Mouse (Mus musculus): ENCODE data around the gene Azin2. TPM values are rescaled to one million over a fixed set of nuclear protein-coding genes. Genes with fewer than 3 reads are reported as not detected.

The Azin2 gene
- polyA plus RNA-seq, 1 experiment from 2014 or later, result 10.8 TPM

GRCm38 (mm10) chr4:128904035-128904800, 58.0 kb downstream of the Azin2 start:
- ATAC-seq (ENCODE audit: low FRiP score) (no peak), DNase-seq (ENCODE audit: low spot score) (no peak)
- Histone ChIP-seq H3K27ac (ENCODE audit: low read depth, low read length) (0 out of 2 replicates have a peak overlapping the region, but pooled peaks have one; percentile 17), H3K36me3 (ENCODE audit: control insufficient read depth, insufficient read depth, low read length) (no peaks in the 10 kb centered on the region), H3K4me2 (replicated peaks; ENCODE audit: low read depth, low read length) (no peak overlapping the region), H3K4me3 (ENCODE audit: low read depth, low read length) (no peak overlapping the region), H3K9ac (ENCODE audit: low read depth, low read length) (no peak overlapping the region), H3K4me1 (replicated peaks; ENCODE audit: control insufficient read depth, insufficient read depth, low read length) (peaks cover 11% of the 10 kb centered on the region), H3K9me3 (ENCODE audit: control insufficient read depth, low read length) (no peaks in the 10 kb centered on the region), H3K27me3 (ENCODE audit: control insufficient read depth, insufficient read depth, low read length) (no peaks in the 10 kb centered on the region)
- WGBS, result 48% methylated on average over 8 of the region's 8 CpGs

GRCm38 (mm10) chr4:128902390-128902789, 59.9 kb downstream of the Azin2 start:
- no peak for ATAC-seq (ENCODE audit: low FRiP score)
- peaks cover 21% of the 10 kb centered on the region for H3K4me1 ChIP-seq (replicated peaks; ENCODE audit: control insufficient read depth, insufficient read depth, low read length)

GRCm38 (mm10) chr4:128900484-128900883, 61.8 kb downstream of the Azin2 start:
- peaks cover 17% of the 10 kb centered on the region for H3K4me1 ChIP-seq (replicated peaks; ENCODE audit: control insufficient read depth, insufficient read depth, low read length)
- no peak for ATAC-seq (ENCODE audit: low FRiP score)
- no peaks in the 10 kb centered on the region for H3K9me3 ChIP-seq (ENCODE audit: control insufficient read depth, low read length)
- H3K4me3 ChIP-seq (ENCODE audit: low read depth, low read length), result no peak overlapping the region
- H3K4me2 ChIP-seq (replicated peaks; ENCODE audit: low read depth, low read length), result no peak overlapping the region
- no peaks in the 10 kb centered on the region for H3K27me3 ChIP-seq (ENCODE audit: control insufficient read depth, insufficient read depth, low read length)
- 82% methylated on average over 14 of the region's 14 CpGs for WGBS
- H3K9ac ChIP-seq (ENCODE audit: low read depth, low read length), result no peak overlapping the region
- H3K27ac ChIP-seq (ENCODE audit: low read depth, low read length), result peak overlapping the region; percentile 91; the same call in 1 of the 2 replicates
- no peak for DNase-seq (ENCODE audit: low spot score)
- H3K36me3 ChIP-seq (ENCODE audit: control insufficient read depth, insufficient read depth, low read length), result no peaks in the 10 kb centered on the region

More at GRCm38 (mm10) chr4:128902390-128902789, 59.9 kb downstream of the Azin2 start:
- DNase-seq (ENCODE audit: low spot score), result no peak
- Histone ChIP-seq H3K9ac (ENCODE audit: low read depth, low read length) (no peak overlapping the region), H3K9me3 (ENCODE audit: control insufficient read depth, low read length) (no peaks in the 10 kb centered on the region), H3K27ac (ENCODE audit: low read depth, low read length) (no peak overlapping the region), H3K36me3 (ENCODE audit: control insufficient read depth, insufficient read depth, low read length) (no peaks in the 10 kb centered on the region), H3K4me3 (ENCODE audit: low read depth, low read length) (no peak overlapping the region), H3K4me2 (replicated peaks; ENCODE audit: low read depth, low read length) (no peak overlapping the region), H3K27me3 (ENCODE audit: control insufficient read depth, insufficient read depth, low read length) (no peaks in the 10 kb centered on the region)
- WGBS, result 88% methylated on average over 8 of the region's 8 CpGs

- Histone ChIP-seq H3K36me3 (ENCODE audit: control insufficient read depth, insufficient read depth, low read length) (no peaks in the 10 kb centered on the region), H3K9me3 (ENCODE audit: control insufficient read depth, low read length) (no peaks in the 10 kb centered on the region), H3K27me3 (ENCODE audit: control insufficient read depth, insufficient read depth, low read length) (no peaks in the 10 kb centered on the region), H3K27ac (ENCODE audit: low read depth, low read length) (peak overlapping the region; percentile 91), H3K4me1 (replicated peaks; ENCODE audit: control insufficient read depth, insufficient read depth, low read length) (peaks cover 14% of the 10 kb centered on the region), H3K9ac (ENCODE audit: low read depth, low read length) (peak overlapping the region; percentile 56), H3K4me3 (ENCODE audit: low read depth, low read length) (no peak overlapping the region), H3K4me2 (replicated peaks; ENCODE audit: low read depth, low read length) (no peak overlapping the region; the same call in 1 of the 2 replicates)
- ATAC-seq (ENCODE audit: low FRiP score) (peak; percentile 86), DNase-seq (ENCODE audit: low spot score) (peak; percentile 85)
- 4% methylated on average over 6 of the region's 6 CpGs for WGBS
Measured at GRCm38 (mm10) chr4:128899332-128899731, 62.9 kb downstream of the Azin2 start.

DNA sequence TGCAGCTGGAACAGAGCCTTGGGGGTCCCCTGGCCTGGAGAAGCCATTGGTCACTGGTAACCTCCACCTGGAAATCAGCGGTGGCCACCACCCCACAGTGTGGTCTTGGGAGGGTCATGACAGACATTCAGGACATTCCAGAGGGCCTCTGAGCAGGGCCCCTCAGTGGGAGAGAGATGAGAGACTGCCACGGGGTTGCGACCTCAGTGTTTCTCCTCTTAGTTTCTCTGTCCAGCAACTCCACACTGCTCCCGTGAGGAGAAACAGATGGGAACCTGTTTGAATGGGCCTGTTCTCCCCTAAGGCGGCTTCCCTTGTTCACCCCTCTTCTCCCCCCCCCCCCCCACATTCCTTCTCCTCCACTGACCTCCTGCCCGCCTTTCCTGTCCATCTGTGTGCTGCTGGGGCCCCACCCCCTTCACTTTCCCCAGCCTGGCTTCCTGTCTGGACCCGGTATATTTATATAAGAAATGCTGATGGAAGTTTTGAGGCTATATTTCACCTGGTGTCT, 64.3 kb downstream of the Azin2 start:
- Histone ChIP-seq H3K4me3 (ENCODE audit: low read depth, low read length) (no peak overlapping the region), H3K36me3 (ENCODE audit: control insufficient read depth, insufficient read depth, low read length) (no peaks in the 10 kb centered on the region), H3K27me3 (ENCODE audit: control insufficient read depth, insufficient read depth, low read length) (no peaks in the 10 kb centered on the region), H3K4me2 (replicated peaks; ENCODE audit: low read depth, low read length) (no peak overlapping the region), H3K4me1 (replicated peaks; ENCODE audit: control insufficient read depth, insufficient read depth, low read length) (peaks cover 12% of the 10 kb centered on the region), H3K27ac (ENCODE audit: low read depth, low read length) (no peak overlapping the region), H3K9ac (ENCODE audit: low read depth, low read length) (no peak overlapping the region), H3K9me3 (ENCODE audit: control insufficient read depth, low read length) (no peaks in the 10 kb centered on the region)
- peak; percentile 43 for DNase-seq (ENCODE audit: low spot score)
- 9% methylated on average over 7 of the region's 7 CpGs for WGBS
- no peak for ATAC-seq (ENCODE audit: low FRiP score)

DNA sequence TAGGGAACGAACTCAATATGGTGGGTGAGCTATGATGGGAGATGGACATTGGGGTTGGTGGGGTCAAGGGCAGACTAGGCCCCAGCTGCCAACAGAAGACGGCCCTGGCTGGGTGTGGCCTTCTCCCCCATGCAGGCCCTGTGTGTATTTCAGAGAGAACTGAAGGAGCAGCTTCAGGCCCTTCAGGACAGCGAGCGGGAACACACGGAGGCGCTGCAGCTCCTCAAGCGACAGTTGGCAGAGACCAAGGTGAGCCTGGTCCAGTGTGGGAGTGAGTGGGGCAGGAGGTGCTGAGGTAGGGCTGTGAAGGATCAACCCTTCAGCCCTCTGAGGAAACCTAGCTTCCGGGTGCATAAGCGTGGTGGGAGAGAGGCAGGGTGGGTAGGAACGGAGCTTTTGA, 65.6 kb downstream of the Azin2 start:
- Histone ChIP-seq H3K4me3 (ENCODE audit: low read depth, low read length) (no peak overlapping the region), H3K4me1 (replicated peaks; ENCODE audit: control insufficient read depth, insufficient read depth, low read length) (peaks cover 12% of the 10 kb centered on the region), H3K27me3 (ENCODE audit: control insufficient read depth, insufficient read depth, low read length) (no peaks in the 10 kb centered on the region), H3K27ac (ENCODE audit: low read depth, low read length) (no peak overlapping the region), H3K36me3 (ENCODE audit: control insufficient read depth, insufficient read depth, low read length) (no peaks in the 10 kb centered on the region), H3K4me2 (replicated peaks; ENCODE audit: low read depth, low read length) (no peak overlapping the region), H3K9ac (ENCODE audit: low read depth, low read length) (no peak overlapping the region), H3K9me3 (ENCODE audit: control insufficient read depth, low read length) (no peaks in the 10 kb centered on the region)
- DNase-seq (ENCODE audit: low spot score) (no peak), ATAC-seq (ENCODE audit: low FRiP score) (no peak)
- 88% methylated on average over 10 of the region's 10 CpGs for WGBS

DNA sequence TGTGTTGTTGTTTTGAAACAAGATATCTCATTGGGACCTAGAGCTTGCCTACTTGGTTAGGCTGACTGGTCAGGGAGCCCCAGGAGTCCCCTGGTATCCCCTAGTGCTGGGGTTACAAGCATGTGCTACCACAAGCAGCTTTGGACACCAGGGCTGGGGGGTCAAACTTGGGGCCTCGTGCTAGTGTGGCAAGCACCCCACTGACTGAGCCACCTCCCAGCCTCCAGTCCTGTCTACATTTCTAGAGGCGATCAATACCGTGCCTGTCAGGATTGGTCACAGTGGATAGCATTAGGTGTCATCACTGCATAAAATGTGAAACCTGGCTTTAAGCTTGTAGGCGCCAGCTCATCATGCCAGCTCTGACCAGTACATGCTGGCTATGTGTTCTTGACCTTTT, 66.4 kb downstream of the Azin2 start:
- ATAC-seq (ENCODE audit: low FRiP score), result no peak
- DNase-seq (ENCODE audit: low spot score), result no peak
- no peak overlapping the region for H3K4me3 ChIP-seq (ENCODE audit: low read depth, low read length)
- no peak overlapping the region for H3K9ac ChIP-seq (ENCODE audit: low read depth, low read length)
- H3K27me3 ChIP-seq (ENCODE audit: control insufficient read depth, insufficient read depth, low read length), result no peaks in the 10 kb centered on the region
- no peaks in the 10 kb centered on the region for H3K36me3 ChIP-seq (ENCODE audit: control insufficient read depth, insufficient read depth, low read length)
- peaks cover 12% of the 10 kb centered on the region for H3K4me1 ChIP-seq (replicated peaks; ENCODE audit: control insufficient read depth, insufficient read depth, low read length)
- no peaks in the 10 kb centered on the region for H3K9me3 ChIP-seq (ENCODE audit: control insufficient read depth, low read length)
- H3K27ac ChIP-seq (ENCODE audit: low read depth, low read length), result no peak overlapping the region
- 90% methylated on average over 4 of the region's 4 CpGs for WGBS
- no peak overlapping the region for H3K4me2 ChIP-seq (replicated peaks; ENCODE audit: low read depth, low read length)

DNA sequence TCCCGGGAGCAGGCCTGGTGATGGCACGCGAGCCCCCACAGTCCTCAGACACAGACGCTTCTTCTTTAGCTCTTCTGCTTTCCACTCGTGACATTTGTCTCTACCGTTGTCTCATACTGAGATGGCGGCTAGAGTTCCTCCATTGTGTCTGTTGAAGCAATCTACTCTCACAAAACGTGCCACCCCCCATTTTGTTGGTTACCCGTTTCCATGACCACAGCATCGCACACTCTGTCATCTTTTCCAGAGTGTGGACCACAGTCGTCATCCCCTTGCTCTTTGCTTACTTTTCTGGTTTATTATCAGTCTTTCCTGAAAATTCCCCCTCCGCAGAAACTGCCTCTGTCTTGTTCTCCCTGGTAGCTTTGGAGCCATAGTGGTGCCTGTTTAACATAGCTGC, 68.1 kb downstream of the Azin2 start:
- Histone ChIP-seq H3K9ac (ENCODE audit: low read depth, low read length) (no peak overlapping the region), H3K36me3 (ENCODE audit: control insufficient read depth, insufficient read depth, low read length) (no peaks in the 10 kb centered on the region), H3K27ac (ENCODE audit: low read depth, low read length) (no peak overlapping the region), H3K9me3 (ENCODE audit: control insufficient read depth, low read length) (no peaks in the 10 kb centered on the region), H3K27me3 (ENCODE audit: control insufficient read depth, insufficient read depth, low read length) (no peaks in the 10 kb centered on the region), H3K4me1 (replicated peaks; ENCODE audit: control insufficient read depth, insufficient read depth, low read length) (peaks cover 8% of the 10 kb centered on the region), H3K4me3 (ENCODE audit: low read depth, low read length) (no peak overlapping the region), H3K4me2 (replicated peaks; ENCODE audit: low read depth, low read length) (no peak overlapping the region)
- whole genome bisulfite sequencing, result 78% methylated on average over 12 of the region's 12 CpGs
- ATAC-seq (ENCODE audit: low FRiP score) (no peak), DNase-seq (ENCODE audit: low spot score) (no peak)

GRCm38 (mm10) chr4:128892188-128892587, 70.1 kb downstream of the Azin2 start:
- 87% methylated on average over 6 of the region's 6 CpGs for WGBS
- H3K4me1 ChIP-seq (replicated peaks; ENCODE audit: control insufficient read depth, insufficient read depth, low read length), result no peaks in the 10 kb centered on the region
- H3K4me2 ChIP-seq (replicated peaks; ENCODE audit: low read depth, low read length), result no peak overlapping the region
- H3K27ac ChIP-seq (ENCODE audit: low read depth, low read length), result no peak overlapping the region
- H3K36me3 ChIP-seq (ENCODE audit: control insufficient read depth, insufficient read depth, low read length), result no peaks in the 10 kb centered on the region
- ATAC-seq (ENCODE audit: low FRiP score) (0 out of 2 replicates have a peak, but pooled peaks have one; percentile 19), DNase-seq (ENCODE audit: low spot score) (no peak)
- no peaks in the 10 kb centered on the region for H3K27me3 ChIP-seq (ENCODE audit: control insufficient read depth, insufficient read depth, low read length)
- H3K9ac ChIP-seq (ENCODE audit: low read depth, low read length), result no peak overlapping the region
- H3K4me3 ChIP-seq (ENCODE audit: low read depth, low read length), result no peak overlapping the region
- no peaks in the 10 kb centered on the region for H3K9me3 ChIP-seq (ENCODE audit: control insufficient read depth, low read length)

Data from hindbrain, embryonic 11.5 days (tissue).